16 mouse cellular contexts compared by ENCODE assay signal in genomic region chr1:77713001-77713400, GRCm38 (mm10).
"Had no signal": no experiment of that assay in that cellular context is flagged by ENCODE, and none has a peak within 500 bp of the region (broad histone marks: within the 10 kb centered on the region; RNA-seq: fewer than 3 reads in every experiment).

No protein-coding gene starts in this region.

- H3K4me1 ChIP-seq: megakaryocyte, embryonic 14.5 days; neural tube, embryonic 12.5 days; stomach, embryonic 15.5 days had no signal

- H3K27me3 ChIP-seq: megakaryocyte, embryonic 14.5 days; midbrain, embryonic 13.5 days; midbrain, embryonic 15.5 days; neural tube, embryonic 12.5 days; stomach, embryonic 15.5 days had no signal

- H3K4me2 ChIP-seq: lung, embryonic 14.5 days; midbrain, embryonic 11.5 days; midbrain, embryonic 13.5 days; midbrain, embryonic 15.5 days; neural tube, embryonic 12.5 days; stomach, embryonic 15.5 days had no signal

- DNase-seq: lung, adult 18-20 months; lung, embryonic 14.5 days; lung, postnatal 10 days; lung, postnatal 36 days; right cerebral cortex, postnatal 14 days; thymus, adult 2 months; thymus, postnatal 25 days; thymus, postnatal 4 days had no signal

- H3K9me3 ChIP-seq: midbrain, embryonic 13.5 days; midbrain, embryonic 15.5 days; neural tube, embryonic 12.5 days; stomach, embryonic 15.5 days had no signal

- H3K36me3 ChIP-seq: midbrain, embryonic 13.5 days; midbrain, embryonic 15.5 days; neural tube, embryonic 12.5 days; stomach, embryonic 15.5 days had no signal

- H3K4me3 ChIP-seq: megakaryocyte, embryonic 14.5 days; midbrain, embryonic 13.5 days; midbrain, embryonic 15.5 days; neural tube, embryonic 12.5 days; stomach, embryonic 15.5 days had no signal

- H3K27ac ChIP-seq: macrophage; midbrain, embryonic 13.5 days; midbrain, embryonic 15.5 days; neural tube, embryonic 12.5 days; stomach, embryonic 15.5 days; stomach, postnatal 0 days had no signal

- ATAC-seq: midbrain, embryonic 13.5 days; midbrain, embryonic 15.5 days had no signal

- H3K9ac ChIP-seq: lung, embryonic 14.5 days; midbrain, embryonic 13.5 days; midbrain, embryonic 15.5 days; neural tube, embryonic 12.5 days; stomach, embryonic 15.5 days had no signal
